Mouse (Mus musculus) liver, embryonic 12.5 days (tissue): ENCODE data around the gene Olfr1423. TPM values are rescaled to one million over a fixed set of nuclear protein-coding genes. Genes with fewer than 3 reads are reported as not detected.

ENCODE experiments used
- ATAC-seq: fragments of 200-750 bp; cut with Nextera tagmentation; 2 replicates; pipeline ENCODE4 v1.8.0; 2017; ENCODE audit warnings: moderate number of reproducible peaks, mild to moderate bottlenecking, moderate library complexity
- H3K27ac ChIP-seq: fragments of 300-500 bp; sonication (generic); 2 replicates; pipeline ENCODE4 v1.5.1; 2016; ENCODE audit warnings: mild to moderate bottlenecking
- H3K27me3 ChIP-seq: fragments of 300-500 bp; sonication (generic); replicated peaks from 2 replicates; pipeline ENCODE4 v1.6.1; 2016; ENCODE audit warnings: mild to moderate bottlenecking, moderate library complexity
- H3K36me3 ChIP-seq: fragments of 300-500 bp; sonication (generic); 2 replicates; pipeline ENCODE4 v1.6.1; 2016; ENCODE audit warnings: mild to moderate bottlenecking, moderate library complexity
- H3K4me1 ChIP-seq: fragments of 300-500 bp; sonication (generic); 2 replicates; pipeline ENCODE4 v1.6.1; 2016
- H3K4me2 ChIP-seq: fragments of 300-500 bp; sonication (generic); 2 replicates; pipeline ENCODE4 v1.6.1; 2016; ENCODE audit warnings: mild to moderate bottlenecking, moderate library complexity
- H3K4me3 ChIP-seq: fragments of 300-500 bp; sonication (generic); 2 replicates; pipeline ENCODE4 v1.5.1; 2016; ENCODE audit warnings: mild to moderate bottlenecking, moderate library complexity
- H3K9ac ChIP-seq: fragments of 300-500 bp; sonication (generic); 2 replicates; pipeline ENCODE4 v1.6.1; 2016; ENCODE audit warnings: mild to moderate bottlenecking, moderate library complexity
- H3K9me3 ChIP-seq: fragments of 300-500 bp; sonication (generic); replicated peaks from 2 replicates; pipeline ENCODE4 v1.6.1; 2016; ENCODE audit warnings: mild to moderate bottlenecking, moderate library complexity
- WGBS: fragments of 180-500 bp; shearing (Covaris S2); methylation state at CpG from one replicate; pipeline ENCODE4 v1.1.7; 2016; ENCODE audit not compliant: insufficient replicate concordance; 5-methylcytosine and 5-hydroxymethylcytosine counted together
- polyA plus RNA-seq: library from polyadenylated mRNA; unstranded; fragments of >200 nt; fragmentation: Nextera tagmentation; extraction: Ambion mirVana; gene quantifications from 2 replicates; pipeline ENCODE4 v1.2.1, GENCODE M21; 2016

Olfr1423 gene
- polyA plus RNA-seq, 1 experiment from 2014 or later = not detected

DNA sequence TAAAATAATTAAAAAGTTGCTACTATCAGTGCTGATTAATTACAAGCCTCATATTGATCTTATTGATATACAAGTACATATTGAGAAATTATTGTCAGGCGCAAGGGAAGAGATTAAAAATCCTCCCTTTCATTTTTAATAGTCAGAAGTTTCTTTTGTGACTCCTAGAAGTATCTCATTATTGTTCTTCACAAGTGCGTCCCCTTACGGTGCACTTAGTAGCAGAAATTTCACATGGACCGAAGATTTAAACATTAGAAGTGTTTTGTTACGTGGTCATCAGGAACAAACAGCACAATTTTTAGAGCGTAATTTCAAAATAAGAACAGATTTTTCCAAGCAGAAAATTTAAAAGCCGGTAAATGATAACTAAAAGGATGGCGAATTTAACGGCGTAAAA lies 28.5 kb downstream of the Olfr1423 start:
- 1% methylated on average over 10 of the region's 10 CpGs for WGBS
- Histone ChIP-seq H3K36me3 (no peaks in the 10 kb centered on the region), H3K9ac (peak overlapping the region; percentile 57), H3K27me3 (no peaks in the 10 kb centered on the region), H3K4me3 (peak overlapping the region; percentile 67), H3K4me1 (peaks cover 25% of the 10 kb centered on the region), H3K27ac (no peak overlapping the region), H3K4me2 (peak overlapping the region; percentile 91), H3K9me3 (no peaks in the 10 kb centered on the region)
- no peak for ATAC-seq

DNA sequence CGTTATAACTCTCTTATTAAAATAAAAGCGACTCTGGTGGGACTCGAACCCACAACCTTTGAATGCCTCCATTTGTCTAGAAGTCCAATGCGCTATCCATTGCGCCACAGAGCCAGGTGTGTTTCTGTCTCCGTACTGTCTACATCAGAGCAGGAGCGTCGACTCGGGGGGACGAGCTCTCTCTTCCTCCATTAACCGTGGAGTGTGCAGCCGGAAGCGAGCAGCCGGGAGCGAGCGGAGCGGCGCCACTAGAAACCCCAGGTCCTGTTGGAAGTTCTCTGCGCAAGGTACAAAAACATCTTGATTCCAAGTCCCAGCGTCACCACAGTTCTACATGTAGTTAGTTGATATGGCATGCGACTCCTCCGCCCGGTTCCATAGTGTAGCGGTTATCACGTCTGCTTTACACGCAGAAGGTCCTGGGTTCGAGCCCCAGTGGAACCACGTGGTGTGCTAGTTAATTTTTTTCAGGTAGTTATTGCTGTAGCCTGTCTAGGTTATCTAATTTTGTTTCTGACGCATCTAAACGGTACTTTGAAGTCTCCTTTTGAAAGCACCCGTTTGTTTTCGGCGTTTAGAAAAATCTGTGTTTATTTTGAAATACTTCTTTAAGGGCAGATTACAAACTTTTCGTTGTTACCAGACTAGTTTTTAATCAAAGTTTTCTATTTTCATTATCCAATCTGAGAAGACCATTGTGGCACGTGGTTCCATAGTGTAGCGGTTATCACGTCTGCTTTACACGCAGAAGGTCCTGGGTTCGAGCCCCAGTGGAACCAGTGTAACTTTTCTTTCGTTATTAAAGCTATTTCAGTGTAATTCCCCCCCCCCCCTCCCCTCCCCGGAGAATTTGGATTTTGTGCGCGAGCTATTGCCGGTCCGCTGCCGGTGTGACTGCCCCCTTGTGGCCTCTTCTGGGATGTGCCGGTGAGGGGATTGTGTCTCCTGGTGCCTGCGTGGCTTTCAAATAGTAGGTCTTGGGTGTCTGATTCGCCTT lies 29.3 kb downstream of the Olfr1423 start:
- no peaks in the 10 kb centered on the region for H3K9me3 ChIP-seq
- H3K4me2 ChIP-seq = peak overlapping the region; percentile 91
- peak overlapping the region; percentile 87; the same call in 1 of the 2 replicates for H3K27ac ChIP-seq
- no peaks in the 10 kb centered on the region for H3K36me3 ChIP-seq
- H3K4me1 ChIP-seq = peaks cover 32% of the 10 kb centered on the region
- peak overlapping the region; percentile 57 for H3K9ac ChIP-seq
- under 1% methylated on average over 49 of the region's 49 CpGs for WGBS
- no peaks in the 10 kb centered on the region for H3K27me3 ChIP-seq
- peak; percentile 74 for ATAC-seq
- H3K4me3 ChIP-seq = peak overlapping the region; percentile 67

DNA sequence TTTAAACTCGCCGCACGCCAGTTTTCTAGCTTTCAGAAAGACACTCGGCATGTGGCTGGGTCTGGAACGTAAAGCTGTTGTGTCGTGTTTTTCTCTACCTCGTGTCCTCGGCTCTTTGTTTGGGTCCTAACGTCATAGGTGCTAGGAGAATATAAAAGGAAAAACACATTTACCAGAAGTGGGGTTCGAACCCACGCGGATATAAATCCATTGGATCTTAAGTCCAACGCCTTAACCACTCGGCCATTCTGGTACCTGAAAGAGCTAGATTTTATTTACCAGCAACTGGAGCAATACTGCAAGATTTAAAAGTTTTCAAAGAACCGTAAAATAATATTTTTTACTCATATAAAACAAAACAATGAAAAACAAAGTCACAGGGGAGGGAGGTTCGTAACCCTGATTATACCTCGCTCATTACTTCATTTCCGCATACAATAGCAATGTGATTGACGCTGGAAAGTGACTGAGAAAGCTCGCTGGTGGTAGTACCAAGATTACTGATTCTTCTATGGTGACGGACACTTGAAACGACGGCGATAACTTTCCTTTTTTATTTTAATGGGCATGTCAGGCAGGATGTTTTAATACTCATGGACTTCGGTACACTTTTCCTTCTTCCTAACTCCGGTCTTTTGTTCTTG lies 30.1 kb downstream of the Olfr1423 start:
- ATAC-seq = peak; percentile 32
- Histone ChIP-seq H3K27ac (peak overlapping the region; percentile 87), H3K9me3 (no peaks in the 10 kb centered on the region), H3K27me3 (no peaks in the 10 kb centered on the region), H3K36me3 (no peaks in the 10 kb centered on the region), H3K4me2 (peak overlapping the region; percentile 91), H3K4me3 (peak overlapping the region; percentile 67), H3K4me1 (peaks cover 39% of the 10 kb centered on the region), H3K9ac (peak overlapping the region; percentile 76)
- under 1% methylated on average over 26 of the region's 26 CpGs for WGBS

DNA sequence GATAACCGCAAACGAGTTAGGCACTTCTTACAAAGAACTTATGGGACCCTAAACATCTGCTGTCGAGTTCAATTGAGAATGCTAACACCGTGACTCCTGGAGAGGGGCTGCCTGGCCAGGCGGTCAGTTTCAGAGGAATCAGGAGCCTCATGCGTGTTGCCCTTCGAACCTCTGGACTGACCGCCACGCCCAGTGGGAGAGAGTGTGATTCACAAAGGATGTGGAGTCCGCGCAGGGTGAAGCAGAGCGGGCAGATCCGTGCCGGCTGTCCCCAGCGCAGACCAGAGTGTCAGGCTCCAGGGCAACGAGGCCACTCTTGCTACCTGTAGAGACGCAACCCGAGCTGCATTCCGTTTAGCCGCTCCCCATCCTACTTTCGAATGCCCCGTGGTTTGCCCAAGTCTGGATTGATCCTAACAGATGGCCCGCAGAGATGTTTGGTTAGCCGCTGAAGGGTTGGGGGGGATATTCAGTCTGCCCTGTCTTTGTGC lies 30.8 kb downstream of the Olfr1423 start:
- peak overlapping the region; percentile 76 for H3K9ac ChIP-seq
- peak overlapping the region; percentile 91 for H3K4me2 ChIP-seq
- ATAC-seq = peak; percentile 27
- H3K27ac ChIP-seq = peak overlapping the region; percentile 87
- H3K4me1 ChIP-seq = peaks cover 39% of the 10 kb centered on the region
- no peaks in the 10 kb centered on the region for H3K9me3 ChIP-seq
- no peaks in the 10 kb centered on the region for H3K36me3 ChIP-seq
- peak overlapping the region; percentile 67 for H3K4me3 ChIP-seq
- WGBS = under 1% methylated on average over 24 of the region's 24 CpGs
- H3K27me3 ChIP-seq = no peaks in the 10 kb centered on the region

DNA sequence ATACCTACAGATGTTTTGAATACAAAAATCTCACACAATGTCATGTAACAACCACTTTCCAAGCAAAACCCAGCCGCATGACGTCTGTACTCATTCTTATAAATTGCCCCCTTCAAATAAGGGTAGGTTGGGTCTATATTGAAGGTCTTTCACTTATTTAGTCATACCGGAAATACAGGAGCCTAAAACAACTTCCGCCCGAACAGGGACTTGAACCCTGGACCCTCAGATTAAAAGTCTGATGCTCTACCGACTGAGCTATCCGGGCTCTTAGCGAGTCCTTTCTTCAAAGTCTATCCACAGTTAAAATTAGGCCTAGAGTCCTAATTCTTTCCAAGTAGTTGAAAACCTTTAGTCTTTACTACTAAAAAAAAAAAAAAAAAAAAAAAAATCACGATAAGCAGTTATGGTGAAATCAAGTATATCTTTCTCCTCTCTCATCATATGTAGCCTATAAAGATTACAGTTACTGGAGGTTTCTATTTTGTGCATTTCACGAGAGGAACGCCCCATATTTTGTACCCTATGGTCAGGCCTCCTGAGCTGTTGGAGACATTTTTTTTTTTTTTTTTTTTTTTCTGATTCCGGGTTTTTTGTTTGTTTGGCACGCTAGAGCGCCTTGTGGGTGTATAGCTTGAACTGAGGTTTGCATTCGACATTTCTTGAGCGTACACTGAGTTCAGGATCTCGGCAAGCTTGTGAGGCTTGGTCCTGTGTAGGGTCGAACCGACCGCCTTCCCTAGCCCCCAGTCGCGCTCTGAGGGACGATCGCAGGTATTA lies 31.4 kb downstream of the Olfr1423 start:
- under 1% methylated on average over 24 of the region's 24 CpGs for WGBS
- Histone ChIP-seq H3K36me3 (no peaks in the 10 kb centered on the region), H3K9ac (peak overlapping the region; percentile 76), H3K4me1 (peaks cover 43% of the 10 kb centered on the region), H3K4me2 (peak overlapping the region; percentile 91), H3K27me3 (no peaks in the 10 kb centered on the region), H3K27ac (peak overlapping the region; percentile 87), H3K4me3 (peak overlapping the region; percentile 67), H3K9me3 (no peaks in the 10 kb centered on the region)
- ATAC-seq = peak; percentile 51

DNA sequence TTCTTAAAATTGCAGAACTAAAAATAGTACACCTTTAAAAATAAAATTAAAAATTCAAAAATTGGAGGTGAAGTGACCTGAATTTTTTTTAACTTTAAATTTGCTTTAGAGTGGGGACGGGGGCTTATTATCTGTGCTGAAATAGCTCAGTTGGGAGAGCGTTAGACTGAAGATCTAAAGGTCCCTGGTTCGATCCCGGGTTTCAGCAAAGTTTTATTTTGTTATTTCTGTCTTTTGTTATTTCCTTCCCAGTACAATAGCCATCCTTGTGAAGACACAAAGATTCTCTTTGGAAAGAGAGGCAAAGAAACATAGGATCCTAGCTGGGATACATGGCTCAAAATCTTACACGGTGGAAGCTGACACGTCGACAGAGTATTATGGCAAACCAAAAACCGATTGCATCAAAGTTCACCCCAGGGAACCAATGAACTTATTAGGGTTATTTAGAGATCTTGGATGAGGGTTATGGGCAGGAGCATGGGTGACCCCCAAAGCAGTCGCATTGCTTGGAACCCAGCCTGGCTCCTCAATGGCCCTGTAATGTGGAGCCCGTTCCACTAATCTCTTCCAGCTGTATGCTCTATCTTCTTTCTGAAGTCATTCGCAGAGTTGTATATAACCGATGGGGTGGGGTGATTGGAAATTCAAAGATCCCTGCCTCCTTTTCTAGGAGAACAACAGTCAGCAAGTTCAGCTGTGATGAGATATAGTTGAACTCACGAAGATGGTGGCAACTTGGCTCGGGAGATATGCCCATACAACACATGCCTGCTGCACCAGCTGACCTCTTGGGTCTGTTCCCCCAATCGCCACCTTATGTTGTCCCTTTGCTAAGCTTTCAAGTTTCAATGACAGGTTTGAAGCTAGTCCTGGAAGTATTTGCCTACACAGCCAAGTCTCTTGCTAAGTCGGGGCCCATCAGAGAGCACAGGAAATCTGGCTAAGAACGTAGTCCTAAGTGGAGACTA lies 32.4 kb downstream of the Olfr1423 start:
- Histone ChIP-seq H3K4me3 (peak overlapping the region; percentile 64), H3K9ac (peak overlapping the region; percentile 76; the same call in 1 of the 2 replicates), H3K36me3 (no peaks in the 10 kb centered on the region), H3K9me3 (no peaks in the 10 kb centered on the region), H3K4me1 (peaks cover 52% of the 10 kb centered on the region), H3K4me2 (peak overlapping the region; percentile 91), H3K27me3 (no peaks in the 10 kb centered on the region), H3K27ac (peak overlapping the region; percentile 79)
- ATAC-seq = no peak
- WGBS = 12% methylated on average over 17 of the region's 17 CpGs

DNA sequence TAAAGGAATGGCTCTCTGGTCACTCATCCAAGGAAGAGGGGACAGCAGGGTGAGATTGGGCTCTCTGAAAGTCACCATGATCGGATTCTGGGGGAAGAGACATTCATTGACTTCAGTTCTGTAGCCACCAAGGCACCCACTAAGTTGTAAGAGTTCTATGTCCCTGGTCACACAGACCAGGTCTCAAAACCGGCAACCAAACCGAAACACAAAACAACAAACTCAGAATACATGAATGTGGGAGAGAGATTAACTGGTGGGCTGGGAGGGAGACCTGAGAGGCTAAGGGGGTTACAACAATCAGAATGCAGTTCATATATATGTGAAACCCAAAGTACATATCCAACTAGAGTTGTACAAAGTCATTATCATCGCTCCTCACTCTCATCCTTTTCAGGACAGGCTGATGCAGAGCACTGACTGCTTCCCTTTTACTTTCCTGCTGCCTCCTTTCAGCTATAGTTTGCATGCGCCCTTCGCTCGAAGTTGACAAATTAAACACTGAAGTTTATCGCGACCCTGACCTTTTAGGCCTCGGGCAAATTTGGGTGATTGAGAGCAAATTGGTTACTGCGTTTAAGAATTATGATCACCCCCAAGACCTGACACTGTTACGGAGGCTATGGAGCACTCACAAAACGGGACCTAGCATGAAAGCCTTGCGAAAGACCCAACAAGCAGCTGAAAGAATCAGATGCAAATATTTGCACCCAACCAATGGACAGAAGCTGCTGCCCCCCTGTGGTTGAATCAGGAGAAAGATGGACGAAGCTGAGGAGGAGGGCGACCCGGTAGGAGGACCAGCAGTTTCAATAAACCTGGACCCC lies 33.8 kb downstream of the Olfr1423 start:
- Histone ChIP-seq H3K9me3 (no peaks in the 10 kb centered on the region), H3K4me3 (peak overlapping the region; percentile 64), H3K36me3 (no peaks in the 10 kb centered on the region), H3K4me2 (peak overlapping the region; percentile 91), H3K27ac (peak overlapping the region; percentile 82), H3K4me1 (peaks cover 58% of the 10 kb centered on the region), H3K27me3 (no peaks in the 10 kb centered on the region), H3K9ac (peak overlapping the region; percentile 76)
- no peak for ATAC-seq
- 9% methylated on average over 17 of the region's 17 CpGs for WGBS

DNA sequence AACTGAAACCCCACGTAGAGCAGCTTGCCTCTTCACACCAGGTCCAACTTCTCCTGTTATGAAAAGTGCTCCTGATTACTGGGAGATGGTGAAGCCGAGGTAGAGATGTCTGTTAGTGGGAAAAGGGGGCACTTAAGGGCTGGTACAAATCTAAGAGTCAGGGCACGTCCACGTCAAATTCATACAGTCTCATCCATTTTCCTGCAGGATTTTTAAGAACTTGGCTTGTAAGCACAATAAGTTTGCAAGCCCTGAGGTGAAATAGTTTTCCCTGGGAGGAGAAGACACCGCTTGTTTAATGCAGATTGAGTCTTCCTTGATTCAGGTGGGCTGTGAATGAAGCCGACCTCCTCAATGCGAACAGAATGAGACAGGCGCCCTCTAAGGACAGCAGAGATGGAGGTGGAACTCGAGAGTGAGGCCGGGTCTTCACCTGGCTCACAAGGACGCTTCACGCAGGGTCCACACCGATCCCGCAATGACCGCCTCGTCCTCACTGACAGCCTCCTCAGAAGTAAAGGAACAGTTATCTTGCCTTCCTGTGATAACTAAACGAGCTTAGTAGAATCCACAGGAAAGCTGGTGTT lies 34.7 kb downstream of the Olfr1423 start:
- H3K9me3 ChIP-seq = no peaks in the 10 kb centered on the region
- peaks cover 63% of the 10 kb centered on the region for H3K4me1 ChIP-seq
- ATAC-seq = no peak
- peak overlapping the region; percentile 91 for H3K4me2 ChIP-seq
- peak overlapping the region; percentile 76 for H3K9ac ChIP-seq
- H3K36me3 ChIP-seq = no peaks in the 10 kb centered on the region
- 1% methylated on average over 17 of the region's 17 CpGs for WGBS
- peak overlapping the region; percentile 64 for H3K4me3 ChIP-seq
- H3K27me3 ChIP-seq = no peaks in the 10 kb centered on the region
- H3K27ac ChIP-seq = peak overlapping the region; percentile 82

DNA sequence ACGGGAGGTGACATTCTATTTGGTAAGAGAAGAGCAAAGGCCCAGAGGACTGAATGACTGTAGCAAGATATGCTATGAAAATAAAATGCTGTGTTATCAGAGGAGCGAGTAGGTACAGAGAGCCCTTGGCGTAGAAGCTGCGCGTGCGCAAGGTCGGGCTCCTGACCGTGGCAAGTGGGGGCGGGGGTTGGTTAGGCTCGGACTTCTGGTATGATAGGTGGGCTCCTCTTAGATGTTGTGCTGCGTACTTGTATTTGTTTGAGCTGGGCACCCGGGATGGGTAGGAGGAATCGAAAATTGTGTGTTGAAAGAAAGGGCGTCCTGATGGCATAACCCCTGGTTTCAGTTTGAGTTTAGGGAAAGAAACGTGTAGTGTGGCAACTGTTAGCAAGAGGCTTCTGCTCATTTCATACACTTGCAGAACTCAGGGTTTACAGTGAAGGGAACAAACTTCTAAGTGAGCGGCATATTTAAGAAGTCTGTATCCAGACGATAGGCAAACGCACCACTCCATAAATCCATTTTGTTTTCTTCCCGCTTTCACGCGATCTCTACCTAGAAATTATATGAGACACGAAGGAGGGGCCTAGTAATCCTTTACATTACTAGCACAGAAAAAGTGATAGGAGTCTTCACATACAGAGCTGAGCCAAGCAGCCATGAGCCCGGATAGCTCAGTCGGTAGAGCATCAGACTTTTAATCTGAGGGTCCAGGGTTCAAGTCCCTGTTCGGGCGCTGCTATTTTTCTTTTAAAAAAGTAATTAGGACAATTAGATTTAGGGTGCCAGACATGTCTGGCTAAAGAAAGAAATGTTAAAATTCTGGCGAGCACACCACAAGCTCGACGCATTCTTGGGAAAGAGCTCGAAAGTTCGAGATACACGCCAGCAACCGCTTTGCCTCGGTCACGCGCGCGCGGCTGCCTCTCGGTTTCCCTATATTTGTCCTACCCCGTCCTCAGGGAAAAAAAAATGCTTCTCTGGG lies 35.4 kb downstream of the Olfr1423 start:
- Histone ChIP-seq H3K9me3 (no peaks in the 10 kb centered on the region), H3K4me2 (peak overlapping the region; percentile 91), H3K36me3 (no peaks in the 10 kb centered on the region), H3K4me3 (peak overlapping the region; percentile 64), H3K27ac (peak overlapping the region; percentile 82), H3K9ac (peak overlapping the region; percentile 76), H3K27me3 (no peaks in the 10 kb centered on the region), H3K4me1 (peaks cover 63% of the 10 kb centered on the region)
- ATAC-seq = peak; percentile 68
- WGBS = under 1% methylated on average over 41 of the region's 41 CpGs
